Mouse (Mus musculus): ENCODE data around the gene Ap3d1. TPM values are rescaled to one million over a fixed set of nuclear protein-coding genes. Genes with fewer than 3 reads are reported as not detected.

The Ap3d1 gene
- total RNA-seq (2021): 100 to 1,000 TPM; 146 to 151 TPM

DNA sequence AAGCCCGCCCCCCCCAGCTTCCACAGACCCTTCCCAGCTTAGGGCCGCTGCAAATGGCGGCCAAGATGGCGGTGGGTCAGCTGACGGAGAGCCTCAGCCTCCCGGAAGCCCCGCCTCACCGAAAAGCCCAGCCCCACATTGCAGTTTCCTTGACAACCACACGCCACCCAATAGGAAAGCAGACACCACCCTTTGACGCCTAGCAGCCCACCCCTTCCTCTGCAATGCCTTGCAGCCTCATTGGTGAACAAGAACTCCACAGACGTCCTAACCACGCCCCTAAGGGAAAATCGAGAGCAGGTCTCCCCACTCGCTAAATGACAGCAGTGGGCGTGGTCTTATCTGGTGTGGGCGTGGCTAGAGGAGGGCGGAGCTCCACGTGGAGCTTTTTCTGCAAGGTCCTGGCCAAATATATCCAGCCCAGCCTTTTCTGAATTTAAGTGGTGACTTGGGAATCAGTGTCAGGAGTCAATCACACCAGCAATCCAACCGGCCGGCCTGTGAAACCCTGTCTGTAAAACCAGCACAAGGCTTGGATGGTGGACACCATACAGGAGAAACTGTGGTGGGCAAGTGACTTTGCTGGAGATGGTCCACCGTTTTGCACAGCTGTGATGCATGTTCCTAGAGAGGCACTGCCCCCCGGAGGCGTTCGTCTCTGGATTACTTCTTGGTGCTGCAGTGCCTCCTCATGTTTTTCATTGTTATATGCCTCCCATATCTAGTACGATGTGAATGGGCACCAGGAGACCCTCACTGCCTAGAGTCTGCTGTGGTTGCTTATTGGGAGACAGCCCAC is at the start of gene Ap3d1:
Gene Ap3d1 (minus strand): TSS at position 85 of the 799 bp plus-strand sequence.
- DNase-seq (ENCODE audit: extremely low spot score in 1 of 2, low spot score in 2 of 2): peak; percentile 98 to 99
- intact Hi-C loops (cut with DNase I): no loop called here

- intact Hi-C loops (cut with DNase I): loop anchor here (2.0 to 5.0 kb wide), 2 partner anchors 75 to 84 kb away; no protein-coding TSS in a partner anchor
- peak in 1 of 2 experiments; percentile 26 for DNase-seq (ENCODE audit: extremely low spot score in 1 of 2, low spot score in 2 of 2)
Measured at GRCm38 (mm10) chr10:80791476-80792174, 49.6 kb upstream of the Ap3d1 start.

DNA sequence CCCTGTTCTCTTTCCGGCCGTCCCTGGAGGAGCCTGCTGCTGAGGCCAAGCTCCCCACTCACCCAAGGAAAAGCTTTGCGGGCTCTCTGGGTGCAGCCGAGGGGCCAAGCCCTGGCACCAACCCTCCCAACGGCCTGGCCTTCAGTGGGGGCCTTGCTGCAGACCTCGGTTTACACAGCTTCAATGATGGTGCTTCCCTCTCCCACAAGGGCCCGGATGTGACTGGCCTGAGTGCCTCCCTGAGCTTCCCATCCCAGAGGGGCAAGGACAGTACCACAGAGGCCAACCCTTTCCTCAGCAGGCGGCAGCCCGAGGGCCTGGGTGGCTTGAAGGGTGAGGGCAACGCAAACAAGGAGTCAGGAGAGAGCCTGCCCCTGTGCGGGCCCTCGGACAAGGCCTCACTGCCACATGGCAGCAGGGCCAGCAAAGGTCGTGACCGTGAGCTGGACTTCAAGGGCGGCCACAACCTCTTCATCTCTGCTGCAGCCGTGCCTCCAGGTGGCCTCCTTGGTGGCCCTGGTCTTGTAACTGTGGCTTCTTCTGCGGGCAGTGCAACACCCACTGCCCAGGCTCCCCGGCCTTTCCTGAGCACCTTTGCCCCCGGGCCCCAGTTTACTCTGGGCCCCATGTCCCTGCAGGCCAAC is 48.8 kb upstream of the Ap3d1 start:
- DNase-seq (ENCODE audit: extremely low spot score in 1 of 2, low spot score in 2 of 2): peak in 1 of 2 experiments; percentile 27
- intact Hi-C loops (cut with DNase I): loop anchor here (5.0 kb wide), 1 partner anchor 84 kb away; no protein-coding TSS in a partner anchor

DNA sequence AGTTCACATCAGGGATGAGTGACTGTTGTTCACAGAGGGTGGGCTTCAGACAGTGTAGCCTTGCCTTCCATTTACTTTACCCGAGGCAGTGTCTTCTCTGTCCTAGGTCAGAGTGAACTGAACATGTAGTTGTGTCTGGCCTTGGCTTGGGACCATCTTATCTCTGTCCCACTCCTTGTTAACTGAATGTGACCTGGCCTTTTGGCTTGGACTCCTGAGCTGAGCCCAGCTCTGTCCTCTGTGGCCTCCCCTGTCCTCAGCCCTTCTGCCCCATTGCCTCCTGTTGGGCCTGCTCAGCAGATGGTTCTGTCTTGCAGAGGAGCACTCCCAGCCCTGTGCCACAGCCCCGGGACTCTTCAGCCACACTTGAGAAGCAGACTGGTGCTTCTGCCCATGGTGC is 45.5 kb upstream of the Ap3d1 start:
- intact Hi-C loops (cut with DNase I): no loop called here
- no peak for DNase-seq (ENCODE audit: extremely low spot score in 1 of 2, low spot score in 2 of 2)

DNA sequence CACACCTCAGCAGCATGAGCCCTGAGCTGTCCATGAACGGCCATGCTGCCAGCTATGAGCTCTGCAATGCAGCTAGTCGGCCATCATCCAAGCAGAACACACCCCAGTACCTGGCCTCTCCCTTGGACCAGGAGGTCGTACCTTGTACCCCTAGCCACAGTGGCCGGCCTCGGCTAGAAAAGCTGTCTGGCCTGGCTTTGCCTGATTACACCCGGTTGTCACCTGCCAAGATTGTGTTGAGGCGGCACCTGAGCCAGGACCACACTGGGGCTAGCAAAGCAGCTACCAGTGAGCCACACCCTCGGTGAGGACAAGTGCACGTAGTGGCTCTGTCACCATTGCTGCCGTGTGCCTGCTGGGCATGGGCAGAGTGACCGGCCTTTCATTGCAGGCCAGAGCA is 43.9 kb upstream of the Ap3d1 start:
- intact Hi-C loops (cut with DNase I): no loop called here
- DNase-seq (ENCODE audit: extremely low spot score in 1 of 2, low spot score in 2 of 2): no peak

DNA sequence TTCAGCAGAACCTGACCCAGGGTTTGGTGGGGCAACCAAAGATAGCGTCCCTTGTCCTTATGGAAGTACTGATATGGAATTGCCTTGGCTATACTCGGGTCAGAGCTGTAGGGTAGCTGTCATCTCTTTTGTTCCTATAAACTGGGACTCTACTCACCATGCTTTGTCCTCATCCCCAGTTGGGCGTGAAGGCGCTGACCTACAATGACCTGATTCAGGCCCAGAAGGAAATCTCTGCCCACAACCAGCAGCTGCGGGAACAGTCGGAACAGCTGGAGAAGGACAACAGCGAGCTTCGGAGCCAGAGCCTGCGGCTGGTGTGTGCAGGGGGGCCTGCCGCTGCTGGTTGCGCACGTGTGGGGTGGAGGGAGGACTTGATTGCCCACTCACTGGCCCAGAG is 42.8 kb upstream of the Ap3d1 start:
- intact Hi-C loops (cut with DNase I): no loop called here
- no peak for DNase-seq (ENCODE audit: extremely low spot score in 1 of 2, low spot score in 2 of 2)

- intact Hi-C loops (cut with DNase I): no loop called here
- DNase-seq (ENCODE audit: extremely low spot score in 1 of 2, low spot score in 2 of 2): no peak
Measured at GRCm38 (mm10) chr10:80784302-80784701, 42.2 kb upstream of the Ap3d1 start.

DNA sequence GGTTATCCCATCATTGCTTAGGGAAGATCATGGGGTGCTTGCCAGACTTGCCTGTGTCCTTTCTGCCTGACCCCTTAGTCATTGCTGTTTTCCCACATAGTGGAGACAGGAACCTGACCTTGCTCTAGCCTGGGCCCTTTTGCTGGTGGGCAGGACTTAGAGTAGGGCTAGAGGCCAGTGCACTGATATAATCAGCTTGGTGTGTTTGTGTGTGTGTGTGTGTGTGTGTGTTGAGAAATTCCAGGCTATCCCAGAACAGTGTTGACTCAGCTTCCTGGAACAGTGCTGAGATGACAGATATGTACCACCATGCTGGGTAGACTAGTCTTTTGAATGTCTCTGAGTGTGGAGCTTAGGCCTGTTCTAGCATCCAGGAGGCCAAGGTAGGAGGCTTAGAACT is 37.5 kb upstream of the Ap3d1 start:
- intact Hi-C loops (cut with DNase I): no loop called here

DNA sequence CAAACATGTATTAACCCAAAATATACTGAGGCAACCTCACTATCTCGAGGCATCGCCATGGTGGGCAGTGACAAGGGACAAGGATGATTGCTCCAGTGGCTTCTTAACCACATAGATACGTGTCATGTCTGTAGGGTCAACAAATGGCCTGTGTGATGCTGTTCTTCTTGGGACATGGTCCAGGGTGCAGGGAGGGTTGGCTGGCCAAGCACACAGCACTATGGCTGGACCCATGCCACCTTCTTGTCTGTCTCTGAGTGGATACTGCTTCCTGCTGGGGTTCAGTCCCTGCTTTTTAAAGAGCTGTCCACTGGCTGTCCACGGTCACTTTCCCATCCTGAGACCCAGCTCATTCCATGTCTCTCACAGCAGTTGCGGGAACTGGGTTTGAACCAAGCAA is 35.1 kb upstream of the Ap3d1 start:
- DNase-seq (ENCODE audit: extremely low spot score in 1 of 2, low spot score in 2 of 2): no peak
- intact Hi-C loops (cut with DNase I): no loop called here

More for the DNA sequence above, 37.5 kb upstream of the Ap3d1 start:
- DNase-seq (ENCODE audit: extremely low spot score in 1 of 2, low spot score in 2 of 2): no peak

GRCm38 (mm10) chr10:80776358-80776869 is 34.4 kb upstream of the Ap3d1 start:
- DNase-seq (ENCODE audit: extremely low spot score in 1 of 2, low spot score in 2 of 2): no peak
- intact Hi-C loops (cut with DNase I): no loop called here

DNA sequence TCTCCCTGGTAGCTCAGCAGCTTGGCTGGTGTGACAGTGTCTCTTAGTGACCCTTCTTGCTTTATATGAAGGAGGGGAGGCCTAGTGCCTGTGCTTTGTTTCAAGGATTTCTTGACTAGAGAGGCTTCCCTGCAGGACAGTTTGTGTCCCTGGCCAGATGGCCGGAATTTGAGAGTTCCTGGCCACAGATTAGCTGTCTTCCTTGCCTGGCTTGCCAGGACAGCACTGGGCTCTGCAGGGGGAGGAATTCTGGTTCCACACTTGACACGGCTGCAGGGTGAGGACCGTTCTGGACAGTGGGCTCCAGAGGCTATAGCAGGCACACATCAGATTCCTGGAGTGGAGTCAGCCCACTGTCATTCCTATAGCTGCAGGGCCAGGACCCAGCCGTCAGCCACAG is 33.7 kb upstream of the Ap3d1 start:
- intact Hi-C loops (cut with DNase I): no loop called here
- no peak for DNase-seq (ENCODE audit: extremely low spot score in 1 of 2, low spot score in 2 of 2)

GRCm38 (mm10) chr10:80774981-80775380 is 32.9 kb upstream of the Ap3d1 start:
- intact Hi-C loops (cut with DNase I): no loop called here
- no peak for DNase-seq (ENCODE audit: extremely low spot score in 1 of 2, low spot score in 2 of 2)

- intact Hi-C loops (cut with DNase I): no loop called here
Measured at GRCm38 (mm10) chr10:80774549-80774948, 32.5 kb upstream of the Ap3d1 start.

DNA sequence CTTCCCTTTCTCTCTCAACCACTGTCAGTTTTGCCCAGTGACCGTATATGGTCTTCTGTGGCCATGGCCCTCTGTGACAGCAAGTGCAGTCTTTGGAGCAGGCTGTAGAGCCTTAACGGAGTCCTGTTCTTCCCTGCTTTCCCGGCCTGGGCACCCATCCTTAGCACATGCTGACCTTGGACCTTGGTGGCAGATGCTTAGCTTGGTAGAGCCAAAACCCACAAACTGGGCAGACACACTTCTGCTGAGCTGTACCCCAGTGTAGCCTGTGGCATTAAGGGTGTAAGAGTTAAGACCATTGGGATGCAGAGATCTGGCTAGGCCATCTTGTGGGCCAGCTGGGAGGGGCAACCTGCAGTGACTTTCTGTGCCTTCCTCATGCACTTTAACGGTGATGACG is 31.8 kb upstream of the Ap3d1 start:
- no peak for DNase-seq (ENCODE audit: extremely low spot score in 1 of 2, low spot score in 2 of 2)
- intact Hi-C loops (cut with DNase I): no loop called here

More at GRCm38 (mm10) chr10:80774549-80774948, 32.5 kb upstream of the Ap3d1 start:
- peak; percentile 85 to 92 for DNase-seq (ENCODE audit: extremely low spot score in 1 of 2, low spot score in 2 of 2)

- no peak for DNase-seq (ENCODE audit: extremely low spot score in 1 of 2, low spot score in 2 of 2)
- intact Hi-C loops (cut with DNase I): no loop called here
Measured at GRCm38 (mm10) chr10:80768365-80768764, 26.3 kb upstream of the Ap3d1 start.

GRCm38 (mm10) chr10:80766161-80766815 is 24.2 kb upstream of the Ap3d1 start:
- no peak for DNase-seq (ENCODE audit: extremely low spot score in 1 of 2, low spot score in 2 of 2)
- intact Hi-C loops (cut with DNase I): no loop called here

- intact Hi-C loops (cut with DNase I): no loop called here
- DNase-seq (ENCODE audit: extremely low spot score in 1 of 2, low spot score in 2 of 2): no peak
Measured at GRCm38 (mm10) chr10:80765746-80766145, 23.7 kb upstream of the Ap3d1 start.

DNA sequence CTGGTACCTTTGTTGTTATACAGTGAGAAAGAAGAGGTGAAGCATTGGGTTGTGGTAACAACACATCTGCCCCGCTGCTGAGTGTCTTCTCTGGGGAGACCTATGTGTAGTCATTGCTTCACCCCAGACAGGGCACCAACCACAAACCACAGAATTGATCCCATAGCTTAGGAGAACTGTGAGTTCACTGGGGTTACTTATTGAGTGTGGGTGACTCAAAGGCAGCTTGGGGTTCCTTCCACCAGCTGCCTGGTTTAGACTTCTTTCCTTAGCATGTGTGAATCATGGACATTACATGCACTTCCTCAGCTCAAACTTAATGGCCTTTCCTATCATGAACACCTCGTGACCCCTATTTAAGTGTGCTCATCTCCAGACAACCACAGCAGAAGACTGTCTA is 21.4 kb upstream of the Ap3d1 start:
- DNase-seq (ENCODE audit: extremely low spot score in 1 of 2, low spot score in 2 of 2): no peak
- intact Hi-C loops (cut with DNase I): no loop called here

DNA sequence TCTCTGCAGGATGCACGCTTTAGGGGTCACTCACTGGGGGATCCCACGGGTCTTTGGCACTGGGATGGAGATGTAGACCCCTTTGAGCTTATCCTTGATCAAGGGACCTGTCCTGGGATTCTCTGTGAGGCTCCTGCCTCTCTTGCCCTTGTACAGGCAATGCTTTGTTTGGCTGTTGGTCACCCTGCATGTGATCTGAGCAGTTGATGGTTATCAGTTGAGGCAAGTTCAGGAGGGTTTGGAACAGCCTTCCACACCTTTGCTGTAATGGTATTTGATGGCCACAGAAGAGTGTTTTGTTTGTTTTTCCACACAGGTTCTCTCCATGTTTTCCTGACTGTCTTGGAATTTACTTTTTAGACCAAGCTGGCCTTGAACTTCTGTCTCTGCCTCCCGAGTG is 19.8 kb upstream of the Ap3d1 start:
- DNase-seq (ENCODE audit: extremely low spot score in 1 of 2, low spot score in 2 of 2): no peak
- intact Hi-C loops (cut with DNase I): no loop called here
